Mouse (Mus musculus): ENCODE measurements at regions not wholly inside any gene's neighbourhood (a gene's known extent, or its start where the extent isn't known, plus 50 kb on each side); places are given as distances from the start of the nearest gene placed in this dataset.

DNA sequence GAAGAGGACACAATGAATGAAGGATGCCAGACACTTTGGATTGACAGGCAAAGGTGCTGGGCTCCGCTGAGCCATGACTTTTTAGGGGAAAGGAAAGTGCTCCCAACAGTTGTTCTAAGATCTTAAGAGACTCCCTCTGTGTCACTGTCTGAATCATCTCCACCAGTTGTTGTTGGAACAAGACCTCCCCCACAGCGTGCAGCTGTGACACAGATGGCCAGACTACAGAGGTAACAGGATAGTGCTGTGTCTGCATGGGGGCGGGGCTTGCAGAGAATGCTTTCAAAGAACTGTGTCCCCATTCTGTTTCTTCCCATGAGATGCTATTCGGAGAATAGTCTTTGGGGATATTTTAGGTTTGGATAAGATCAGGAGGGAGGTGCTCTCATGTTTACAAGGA is 61.7 kb upstream of the Dpyd start:
- peak; percentile 4 for DNase-seq

DNA sequence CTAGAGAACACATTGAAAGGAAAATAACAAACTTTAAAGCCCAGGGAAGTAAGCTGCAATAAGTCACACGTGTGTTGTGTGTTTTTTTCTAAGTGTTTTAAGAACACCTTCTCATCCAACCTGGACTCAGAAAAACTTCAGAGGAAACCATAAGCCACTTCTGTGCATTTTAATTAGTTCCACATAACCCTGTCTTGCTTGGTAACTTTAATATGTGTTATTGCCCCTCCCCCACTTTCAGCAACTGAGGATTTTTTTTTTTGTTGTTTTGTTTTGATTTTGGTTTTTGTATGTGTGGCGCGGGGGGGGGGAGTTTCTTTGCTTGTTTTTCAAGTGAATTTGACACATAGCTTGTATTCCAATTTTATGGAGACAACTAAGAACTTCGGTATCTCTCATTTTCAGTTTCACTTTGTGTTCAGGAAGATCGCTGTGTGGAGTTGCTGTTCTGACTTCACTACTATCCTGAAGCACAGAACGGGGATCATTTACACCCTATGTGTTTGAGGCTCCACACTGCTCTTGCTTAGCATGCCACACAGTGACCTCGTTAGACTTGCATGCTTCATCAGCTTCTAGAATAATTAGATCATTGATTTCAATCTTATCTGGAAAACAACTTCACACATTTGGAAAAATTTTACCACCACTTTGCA is 54.2 kb upstream of the Dpyd start:
- no peak for DNase-seq

DNA sequence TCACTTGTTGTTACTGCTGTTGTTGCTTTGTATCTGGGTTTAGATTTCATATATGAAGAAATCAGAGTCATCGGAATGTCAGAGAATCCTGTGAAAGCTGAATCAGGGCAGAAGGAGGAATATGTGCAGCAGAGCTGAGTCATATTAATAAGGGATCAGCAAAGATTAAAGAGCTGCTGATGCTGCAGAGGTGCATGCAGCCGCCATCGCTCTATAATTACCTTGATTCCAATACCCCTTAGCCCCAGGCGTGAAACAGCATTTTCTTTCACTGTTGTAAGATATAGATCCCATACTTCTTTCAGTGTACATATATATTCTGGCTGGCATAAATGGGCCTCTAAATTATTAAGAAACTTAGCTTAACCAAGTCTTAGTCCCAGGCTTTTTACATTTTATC is 51.1 kb upstream of the Dpyd start:
- DNase-seq: no peak

DNA sequence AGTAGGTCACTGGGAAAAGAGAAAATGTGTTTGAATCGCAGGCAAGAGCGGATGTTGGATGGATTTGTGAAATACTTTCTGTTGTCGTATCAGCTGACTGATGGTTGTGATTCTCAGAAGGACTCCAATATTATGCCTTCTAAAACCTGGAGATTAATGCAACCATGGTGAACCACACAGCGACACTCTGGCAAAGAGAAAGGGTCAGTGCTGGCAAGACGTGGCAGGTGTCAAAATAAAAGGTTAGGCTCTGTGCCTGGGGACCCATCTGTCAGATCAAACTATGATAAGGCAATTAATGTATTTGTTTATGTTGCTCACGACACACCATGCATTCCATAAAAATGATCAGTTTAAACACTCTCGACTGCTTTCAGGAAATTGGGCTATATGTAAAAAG is 50.0 kb upstream of the Dpyd start:
- DNase-seq: no peak

Small RNA genes in the stretch of these regions (microRNA-seq; reads per million reads assigned to microRNA genes)
- gene Gm24155 (ENCODE audit: borderline replicate concordance in 2 of 2): 0 reads per million in 2 experiments
- gene Mir137 (ENCODE audit: borderline replicate concordance in 2 of 2): 19.8 to 95.8 reads per million in 2 experiments
